Mouse (Mus musculus) mesoderm, embryonic 11.5 days (tissue): ENCODE results near the gene Zfp658.

ENCODE experiments used
- DNase-seq: peaks from one replicate; pipeline ENCODE4 v3.0.0-alpha.2; 2012; ENCODE audit warnings: low read depth, low spot score

Gene Zfp658

DNA sequence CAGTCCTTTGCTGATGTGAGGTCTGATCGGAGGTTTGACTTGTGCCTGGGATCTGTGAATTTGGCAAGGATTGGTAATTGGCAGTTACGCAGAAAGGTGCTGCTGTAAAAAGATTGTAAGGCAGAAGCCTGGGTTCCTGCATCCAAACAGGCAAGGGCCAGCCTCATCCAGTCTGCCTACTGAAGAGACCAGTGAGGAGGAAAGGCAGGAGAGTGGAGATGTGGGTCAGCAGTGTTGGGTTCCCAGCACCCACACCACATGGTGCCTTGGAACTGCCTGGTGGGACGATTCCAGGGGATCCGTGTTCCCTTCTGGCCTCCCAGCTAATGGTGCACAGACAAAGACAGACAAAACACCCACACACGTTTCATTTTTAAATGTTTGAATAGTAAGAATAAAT lies 18.5 kb downstream of the Zfp658 start:
- no peak for DNase-seq

DNA sequence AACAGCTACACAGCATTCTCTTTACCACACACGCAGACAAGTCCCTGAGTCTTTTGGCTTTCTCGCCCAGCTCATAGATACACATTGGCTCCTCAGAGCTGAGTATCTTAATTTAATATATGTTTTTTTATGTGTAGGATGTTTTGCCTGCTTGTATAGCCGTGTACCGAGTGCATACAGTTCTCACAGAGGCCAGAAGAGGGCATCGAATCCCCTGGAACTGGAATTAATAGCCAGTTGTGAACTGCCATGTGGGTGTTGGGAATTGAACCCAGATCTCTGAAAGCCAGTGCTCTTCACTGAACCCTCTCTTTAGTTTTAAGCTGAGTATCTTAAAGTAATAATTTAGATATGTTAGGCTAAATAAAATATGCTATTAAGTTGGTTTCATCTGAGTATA lies 22.7 kb downstream of the Zfp658 start:
- no peak for DNase-seq

DNA sequence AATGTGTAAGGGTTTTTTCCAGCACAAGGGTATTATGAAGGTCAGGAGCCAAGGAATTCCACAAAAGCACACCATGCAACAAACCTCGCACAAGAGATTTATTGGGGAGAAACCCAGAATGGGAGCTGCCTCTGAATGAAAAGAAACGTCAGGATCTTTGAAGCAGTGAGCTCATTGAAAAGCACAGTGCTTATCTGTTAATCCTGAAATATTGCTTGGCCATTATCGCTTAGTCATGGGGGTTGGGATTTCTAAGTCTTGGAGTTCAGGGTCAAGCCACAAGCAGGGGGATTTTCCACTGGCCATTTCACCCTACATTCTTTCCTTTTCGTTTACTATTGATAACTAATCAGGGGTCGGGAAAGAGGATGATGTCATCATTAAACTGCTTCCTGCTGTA lies 39.8 kb downstream of the Zfp658 start:
- peak; percentile 34 for DNase-seq

DNA sequence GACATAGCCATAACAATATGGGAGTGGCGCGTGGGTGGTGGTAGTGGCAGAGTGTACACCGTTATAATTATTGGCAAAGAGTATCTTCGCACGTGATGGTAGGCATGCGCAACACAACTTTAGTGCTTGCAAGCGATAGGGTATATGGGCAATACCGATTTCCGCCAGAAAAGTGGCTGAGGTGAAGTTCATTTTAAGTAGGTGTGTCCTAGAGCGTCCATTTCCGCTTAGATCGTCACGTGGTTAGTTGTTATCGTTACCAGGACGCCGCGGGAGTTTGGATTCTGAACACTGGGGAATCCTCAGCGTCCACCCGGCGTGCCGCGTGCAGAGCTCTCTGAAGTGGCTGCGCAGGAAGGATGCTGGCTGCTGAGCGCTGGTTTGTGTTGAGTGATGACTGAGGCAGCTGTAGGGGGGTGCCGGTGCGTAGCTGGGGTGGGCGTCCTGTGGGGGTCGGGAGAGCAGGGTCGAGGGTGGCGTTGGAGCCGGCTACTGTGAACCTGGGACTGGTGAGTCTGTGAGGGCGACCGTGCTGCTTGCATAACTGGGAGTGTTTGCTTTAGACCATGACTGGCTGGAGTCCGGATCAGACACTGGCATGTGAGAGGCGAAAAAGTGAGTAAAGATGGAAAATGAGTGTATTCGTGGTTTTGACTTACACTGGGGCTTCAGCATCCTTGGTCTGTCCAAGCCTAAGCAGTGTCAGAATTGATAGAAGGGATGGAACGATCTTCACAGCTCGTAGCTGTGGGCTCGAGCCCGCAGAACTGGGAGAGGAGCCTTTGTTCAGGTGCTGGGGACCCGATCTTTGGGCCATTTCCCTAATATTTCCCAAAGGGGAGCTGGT lies 45.1 kb downstream of the Zfp658 start, which contains the start of gene Zfp819:
TSS of gene Zfp819 (plus strand) at position 274 of the 847 bp plus-strand sequence.
- peak; percentile 81 for DNase-seq

DNA sequence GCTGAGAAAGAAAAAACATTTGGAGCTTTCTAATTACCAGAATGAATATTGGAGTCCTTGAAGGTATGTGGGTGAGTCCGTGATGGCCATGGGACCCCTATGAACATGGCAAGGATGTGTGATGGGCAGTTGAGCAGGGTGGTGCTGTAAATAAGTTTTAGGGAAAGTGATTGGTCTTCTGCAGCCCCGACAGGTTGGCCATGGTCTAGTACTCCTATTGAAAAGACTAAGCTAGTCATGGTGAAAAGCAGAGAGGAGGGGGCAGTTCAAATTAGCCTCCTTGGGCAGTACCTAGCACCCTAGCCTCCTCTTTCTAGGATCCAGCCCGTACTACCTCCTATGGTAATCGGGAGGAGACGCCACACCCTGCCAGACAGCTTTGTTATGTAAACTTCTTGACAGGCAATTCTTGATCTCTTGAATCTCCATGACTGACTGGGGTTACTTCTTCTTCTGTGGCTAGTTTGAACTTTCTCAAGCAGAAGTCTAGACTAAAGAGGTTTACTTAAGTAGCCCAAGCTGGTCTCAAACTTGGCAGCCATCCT lies 45.8 kb downstream of the Zfp658 start:
- no peak for DNase-seq

DNA sequence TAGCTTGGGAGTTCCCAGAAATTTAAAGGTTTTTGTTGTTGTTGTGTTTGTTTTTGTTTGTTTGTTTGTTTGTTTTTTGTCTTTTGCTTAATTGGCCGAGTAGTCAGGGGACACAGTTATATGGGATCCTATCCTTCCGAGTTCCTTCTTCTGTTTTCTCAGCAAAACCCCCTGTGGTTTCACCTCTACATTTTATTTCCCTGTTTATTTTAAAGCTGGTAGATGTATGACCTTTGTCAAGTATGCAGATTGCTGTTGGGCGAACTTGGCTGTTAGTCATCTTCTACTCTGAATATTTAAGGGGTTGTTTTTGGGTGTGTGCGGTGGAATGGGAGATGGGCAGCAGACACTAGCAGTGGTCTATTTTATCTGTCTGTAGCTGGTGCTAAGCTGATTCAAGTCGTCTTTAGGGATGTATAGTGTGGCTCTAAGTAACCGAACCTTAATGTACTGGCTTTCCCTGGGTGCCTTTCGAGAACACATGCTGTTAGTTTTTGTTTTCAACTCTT lies 46.3 kb downstream of the Zfp658 start:
- no peak for DNase-seq

DNA sequence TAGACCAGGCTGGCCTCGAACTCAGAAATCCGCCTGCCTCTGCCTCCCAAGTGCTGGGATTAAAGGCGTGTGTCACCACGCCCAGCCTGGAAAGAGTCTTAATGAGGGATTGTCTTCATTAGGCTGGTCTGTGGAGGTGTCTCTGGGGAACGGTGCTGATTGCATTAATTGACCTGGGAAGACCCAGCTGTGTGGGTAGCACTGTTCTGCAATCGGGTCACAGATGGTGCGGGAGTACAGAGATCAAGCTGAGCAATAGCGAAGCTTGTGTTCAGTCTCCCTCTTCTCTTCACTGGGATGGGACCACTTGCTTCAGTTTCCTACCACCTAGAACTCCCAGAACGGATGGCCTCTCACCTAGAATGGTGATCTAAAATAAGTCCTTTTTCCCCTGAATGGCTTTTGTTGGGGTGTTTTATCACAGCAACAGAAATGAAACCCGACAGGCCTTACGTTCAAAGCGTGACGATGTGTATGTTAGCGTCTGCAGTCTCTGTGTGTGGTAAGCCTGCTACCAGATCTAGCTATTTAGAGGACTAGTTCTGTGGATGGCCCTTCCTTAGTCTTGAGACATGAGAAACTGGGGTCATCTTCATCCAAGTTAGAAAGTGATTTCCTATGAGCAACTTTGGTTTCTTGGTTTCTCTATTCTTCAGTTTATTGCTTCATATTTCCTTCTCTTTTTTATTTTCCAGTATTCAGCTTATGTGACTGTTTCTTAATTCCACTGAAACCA lies 51.9 kb downstream of the Zfp658 start:
- DNase-seq: no peak

DNA sequence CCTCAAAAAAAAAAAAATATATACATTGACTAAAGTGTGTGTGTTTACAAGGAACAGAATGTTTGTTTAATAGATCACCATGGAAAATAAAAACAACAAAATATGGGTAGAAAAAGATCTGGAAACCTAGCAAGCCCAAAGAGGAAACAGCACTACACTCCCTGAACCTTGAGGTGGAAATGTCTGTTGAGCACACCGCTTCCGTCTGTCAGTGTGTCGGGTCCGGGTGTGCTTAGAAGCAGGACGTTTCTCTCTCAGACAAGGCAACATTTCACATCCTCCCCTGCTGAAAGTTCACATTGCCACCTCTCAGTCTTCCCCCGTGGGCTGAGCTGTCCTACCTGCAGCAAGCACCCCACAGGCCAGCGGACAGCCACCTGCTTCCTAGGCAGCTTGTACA lies 60.9 kb downstream of the Zfp658 start:
- no peak for DNase-seq

DNA sequence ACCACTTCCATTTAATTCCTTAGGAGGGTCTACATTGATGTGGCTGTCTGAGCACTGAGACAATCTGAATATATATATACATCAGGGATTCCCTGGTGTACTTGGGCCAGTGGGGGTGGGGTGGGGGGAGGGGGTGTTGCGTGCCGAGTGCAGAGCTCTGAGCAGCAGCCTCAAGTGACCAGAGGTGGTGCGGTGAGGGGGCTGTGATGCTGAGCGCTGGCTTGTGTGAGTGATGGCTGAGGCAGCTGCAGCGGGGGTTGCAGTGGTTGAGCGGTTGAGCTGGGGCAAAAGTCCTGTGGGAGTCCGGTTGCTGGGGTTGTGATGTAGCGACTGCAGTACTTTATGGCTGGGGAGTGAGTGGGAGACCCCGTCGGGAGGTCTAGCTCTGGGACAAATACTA lies 61.8 kb downstream of the Zfp658 start:
- peak; percentile 23 for DNase-seq
